Mouse (Mus musculus): ENCODE measurements around the gene Hes3. TPM values are rescaled to one million over a fixed set of nuclear protein-coding genes. Genes with fewer than 3 reads are reported as not detected.

The Hes3 gene
- polyA plus RNA-seq, 1 experiment from 2014 or later: 0.41 TPM

DNA sequence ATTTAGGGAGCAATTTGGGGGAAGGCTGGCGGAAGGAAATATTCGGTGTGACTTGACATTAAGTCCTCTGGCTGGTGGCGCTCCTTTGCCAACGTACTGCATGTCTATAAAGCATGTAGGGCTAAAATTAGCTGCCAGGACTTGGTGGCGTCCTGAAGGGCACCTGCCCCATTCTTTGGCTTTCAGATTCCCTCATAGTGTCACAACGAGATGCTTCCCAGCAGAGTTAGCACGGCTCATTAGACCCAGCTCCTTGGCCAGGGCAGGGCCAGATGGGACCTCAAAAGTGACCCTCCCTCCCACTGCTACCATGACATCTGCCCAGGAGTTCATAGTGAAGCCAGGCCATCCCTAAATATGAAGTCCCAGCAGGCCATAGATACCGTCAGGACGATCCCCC is 20.9 kb downstream of the Hes3 start:
- Histone ChIP-seq H3K9me3 (replicated peaks; ENCODE audit: control insufficient read depth, low read length, poor library complexity, severe bottlenecking) (no peaks in the 10 kb centered on the region), H3K4me1 (ENCODE audit: control insufficient read depth, insufficient read depth, low read length) (peaks cover 8% of the 10 kb centered on the region; the same call in 1 of the 2 replicates), H3K36me3 (ENCODE audit: control insufficient read depth, insufficient read depth, low read length) (peaks cover 9% of the 10 kb centered on the region; the same call in 1 of the 2 replicates), H3K4me3 (ENCODE audit: low read depth, low read length) (no peak overlapping the region), H3K27ac (ENCODE audit: low read length) (no peak overlapping the region), H3K9ac (ENCODE audit: low read depth, low read length) (no peak overlapping the region), H3K27me3 (ENCODE audit: control insufficient read depth, insufficient read depth, low read depth, low read length) (peaks cover 6% of the 10 kb centered on the region), H3K4me2 (ENCODE audit: low read length) (no peak overlapping the region)
- WGBS: 75% methylated on average over 9 of the region's 9 CpGs
- no peak for ATAC-seq

DNA sequence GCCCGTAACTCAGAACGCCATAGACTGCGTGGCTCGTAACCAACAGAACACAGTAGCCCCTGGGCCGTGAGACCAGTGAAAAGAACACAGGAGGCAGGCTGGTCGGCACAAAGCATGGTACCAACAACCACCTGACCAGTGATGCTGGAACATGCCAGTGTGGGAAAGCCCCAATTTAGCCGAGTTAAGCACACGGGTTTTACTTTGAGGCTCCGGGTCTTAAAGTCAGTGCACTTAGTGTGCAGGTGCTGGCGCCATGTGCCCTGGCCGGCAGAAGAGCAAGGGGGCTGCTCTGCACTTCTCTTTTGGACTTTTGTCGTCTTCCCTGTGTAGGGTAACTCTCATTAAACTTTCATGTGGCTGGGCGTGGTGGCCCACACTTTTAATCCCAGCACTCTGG is 21.5 kb downstream of the Hes3 start:
- H3K36me3 ChIP-seq (ENCODE audit: control insufficient read depth, insufficient read depth, low read length): peaks cover 9% of the 10 kb centered on the region; the same call in 1 of the 2 replicates
- 92% methylated on average over 13 of the region's 13 CpGs for WGBS
- no peak overlapping the region for H3K9ac ChIP-seq (ENCODE audit: low read depth, low read length)
- ATAC-seq: no peak
- peaks cover 5% of the 10 kb centered on the region; the same call in 1 of the 2 replicates for H3K4me1 ChIP-seq (ENCODE audit: control insufficient read depth, insufficient read depth, low read length)
- H3K4me2 ChIP-seq (ENCODE audit: low read length): no peak overlapping the region
- H3K27ac ChIP-seq (ENCODE audit: low read length): no peak overlapping the region
- H3K4me3 ChIP-seq (ENCODE audit: low read depth, low read length): no peak overlapping the region
- peaks cover 2% of the 10 kb centered on the region; the same call in 1 of the 2 replicates for H3K27me3 ChIP-seq (ENCODE audit: control insufficient read depth, insufficient read depth, low read depth, low read length)
- H3K9me3 ChIP-seq (replicated peaks; ENCODE audit: control insufficient read depth, low read length, poor library complexity, severe bottlenecking): no peaks in the 10 kb centered on the region

DNA sequence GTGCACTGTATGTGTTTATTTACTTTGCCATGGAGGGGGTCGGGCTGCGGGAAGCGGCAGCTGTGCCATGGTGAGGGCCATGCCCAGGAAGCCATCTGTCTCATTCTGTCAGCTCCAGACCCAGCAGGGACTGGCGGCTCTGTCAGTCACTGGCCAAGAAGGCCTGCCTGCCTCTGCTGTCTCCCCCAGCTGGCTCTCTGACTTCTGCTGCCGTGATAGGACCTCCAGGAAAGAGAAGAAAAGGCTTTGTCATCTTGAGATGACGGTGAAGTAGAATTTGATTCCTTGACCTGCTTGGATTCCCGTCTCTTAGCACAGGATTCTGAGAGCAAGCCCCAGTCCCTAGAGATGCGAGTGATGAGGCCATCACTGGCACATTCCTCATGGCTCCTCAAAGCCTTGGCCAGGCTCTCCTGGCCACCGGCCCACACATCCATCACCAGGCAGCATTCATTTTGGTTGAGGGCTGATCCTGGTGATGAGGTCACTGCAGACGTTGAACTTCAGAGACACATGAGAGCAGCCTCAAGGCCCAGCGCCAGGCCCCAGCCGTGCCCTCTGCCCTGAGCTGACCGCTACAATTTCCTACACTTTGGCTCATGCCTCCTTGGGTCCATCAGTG is 23.6 kb downstream of the Hes3 start:
- Histone ChIP-seq H3K4me1 (ENCODE audit: control insufficient read depth, insufficient read depth, low read length) (no peaks in the 10 kb centered on the region), H3K36me3 (ENCODE audit: control insufficient read depth, insufficient read depth, low read length) (peaks cover 9% of the 10 kb centered on the region; the same call in 1 of the 2 replicates), H3K9me3 (replicated peaks; ENCODE audit: control insufficient read depth, low read length, poor library complexity, severe bottlenecking) (no peaks in the 10 kb centered on the region), H3K4me2 (ENCODE audit: low read length) (no peak overlapping the region), H3K4me3 (ENCODE audit: low read depth, low read length) (no peak overlapping the region), H3K9ac (ENCODE audit: low read depth, low read length) (no peak overlapping the region), H3K27me3 (ENCODE audit: control insufficient read depth, insufficient read depth, low read depth, low read length) (peaks cover 2% of the 10 kb centered on the region; the same call in 1 of the 2 replicates), H3K27ac (ENCODE audit: low read length) (no peak overlapping the region)
- no peak for ATAC-seq
- 89% methylated on average over 13 of the region's 13 CpGs for WGBS

DNA sequence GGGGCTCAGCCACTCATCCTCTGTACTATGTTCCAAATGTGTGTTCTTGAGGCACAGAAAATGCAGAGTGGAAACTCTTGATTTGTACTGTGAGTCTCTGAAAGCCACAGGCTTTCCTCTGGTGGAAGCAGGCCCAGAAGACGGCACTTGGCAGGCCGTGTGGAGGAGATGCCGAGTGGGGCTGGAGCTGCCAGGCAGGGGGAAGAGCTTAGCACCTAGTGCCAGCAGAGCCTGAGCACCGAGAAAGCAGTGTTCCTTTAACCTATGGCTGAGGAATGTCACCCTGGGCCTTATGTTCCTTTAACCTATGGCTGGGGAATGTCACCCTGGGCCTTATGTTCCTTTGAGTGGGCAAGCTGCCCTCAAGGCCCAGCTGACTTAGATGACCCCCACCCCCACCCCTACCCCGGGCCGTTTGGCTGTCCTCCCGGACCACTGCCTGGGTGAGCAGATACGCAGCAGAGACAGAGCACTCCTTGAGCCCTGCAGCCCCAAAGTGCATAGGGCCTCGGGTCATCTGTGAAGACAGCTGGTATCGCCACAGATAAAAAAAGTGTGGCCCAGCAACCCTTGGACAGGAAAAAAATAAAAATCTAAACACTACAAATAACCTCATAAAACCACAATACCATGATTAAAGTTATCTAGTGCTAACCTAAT is 25.1 kb downstream of the Hes3 start:
- no peak overlapping the region for H3K4me2 ChIP-seq (ENCODE audit: low read length)
- H3K4me3 ChIP-seq (ENCODE audit: low read depth, low read length): no peak overlapping the region
- ATAC-seq: no peak
- 0 out of 2 replicates have a peak, but pooled peaks cover 4% of the 10 kb centered on the region for H3K36me3 ChIP-seq (ENCODE audit: control insufficient read depth, insufficient read depth, low read length)
- H3K27me3 ChIP-seq (ENCODE audit: control insufficient read depth, insufficient read depth, low read depth, low read length): peaks cover under 1% of the 10 kb centered on the region; the same call in 1 of the 2 replicates
- H3K9ac ChIP-seq (ENCODE audit: low read depth, low read length): no peak overlapping the region
- H3K27ac ChIP-seq (ENCODE audit: low read length): peak overlapping the region; percentile 40; the same call in 1 of the 2 replicates
- 69% methylated on average over 10 of the region's 10 CpGs for WGBS
- peaks cover 4% of the 10 kb centered on the region; the same call in 1 of the 2 replicates for H3K4me1 ChIP-seq (ENCODE audit: control insufficient read depth, insufficient read depth, low read length)
- H3K9me3 ChIP-seq (replicated peaks; ENCODE audit: control insufficient read depth, low read length, poor library complexity, severe bottlenecking): no peaks in the 10 kb centered on the region

DNA sequence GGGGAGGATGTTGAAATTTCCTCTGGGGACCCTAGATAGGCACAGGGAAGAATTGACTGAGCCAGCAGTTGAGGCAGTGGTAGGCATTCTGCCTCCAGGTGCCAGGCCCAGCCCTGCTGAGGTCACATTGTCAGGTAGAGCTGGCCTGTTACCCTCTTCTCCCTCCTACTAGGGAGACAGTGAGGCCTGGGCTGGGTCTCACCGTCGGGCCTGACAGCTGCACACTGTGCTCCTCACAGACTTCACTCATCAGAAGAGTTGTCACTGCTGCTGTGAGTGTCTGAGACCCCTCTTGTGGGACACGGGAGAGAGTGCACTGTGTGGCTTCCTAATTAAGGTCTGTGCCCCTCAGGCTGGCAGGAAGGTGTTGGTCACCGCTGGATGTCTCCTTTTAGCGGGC is 25.7 kb downstream of the Hes3 start:
- Histone ChIP-seq H3K27ac (ENCODE audit: low read length) (no peak overlapping the region), H3K9ac (ENCODE audit: low read depth, low read length) (no peak overlapping the region), H3K36me3 (ENCODE audit: control insufficient read depth, insufficient read depth, low read length) (peaks cover 5% of the 10 kb centered on the region; the same call in 1 of the 2 replicates), H3K27me3 (ENCODE audit: control insufficient read depth, insufficient read depth, low read depth, low read length) (no peaks in the 10 kb centered on the region), H3K4me2 (ENCODE audit: low read length) (no peak overlapping the region), H3K4me3 (ENCODE audit: low read depth, low read length) (no peak overlapping the region), H3K9me3 (replicated peaks; ENCODE audit: control insufficient read depth, low read length, poor library complexity, severe bottlenecking) (no peaks in the 10 kb centered on the region), H3K4me1 (ENCODE audit: control insufficient read depth, insufficient read depth, low read length) (peaks cover 4% of the 10 kb centered on the region; the same call in 1 of the 2 replicates)
- 45% methylated on average over 5 of the region's 5 CpGs for WGBS
- no peak for ATAC-seq

DNA sequence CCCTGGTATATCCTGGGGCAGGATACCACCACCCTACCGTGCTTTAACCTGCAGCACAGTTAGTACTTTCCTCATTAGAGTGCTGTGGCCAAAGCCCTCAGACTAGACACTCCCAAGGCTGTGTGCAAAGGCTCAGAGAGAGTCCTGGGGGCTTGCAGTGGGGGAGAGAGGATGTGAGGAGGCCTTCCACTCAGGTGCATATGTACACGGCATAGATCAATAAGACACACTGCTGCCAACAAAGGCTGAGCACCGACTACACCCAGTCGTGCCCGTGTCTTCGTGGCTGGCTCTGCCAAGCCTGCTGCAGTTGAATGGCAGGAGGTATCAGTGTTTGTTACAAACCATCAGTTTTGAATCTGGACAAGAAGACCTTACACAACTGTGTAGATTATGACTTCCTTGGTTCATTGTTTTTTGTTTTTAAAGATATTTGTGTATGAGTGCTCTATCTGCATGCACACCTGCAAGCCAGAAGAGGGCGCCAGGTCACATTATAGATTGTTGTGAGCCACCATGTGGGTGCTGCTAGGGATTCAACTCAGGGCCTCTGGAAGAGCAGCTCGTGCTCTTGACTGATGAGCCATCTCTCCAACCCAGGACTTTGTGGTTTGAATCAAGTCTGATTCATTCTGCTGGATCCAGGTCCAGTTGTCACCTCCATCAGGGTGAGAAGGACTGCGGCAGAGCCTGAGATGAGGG is 26.4 kb downstream of the Hes3 start:
- ATAC-seq: no peak
- Histone ChIP-seq H3K9me3 (replicated peaks; ENCODE audit: control insufficient read depth, low read length, poor library complexity, severe bottlenecking) (no peaks in the 10 kb centered on the region), H3K9ac (ENCODE audit: low read depth, low read length) (no peak overlapping the region), H3K27ac (ENCODE audit: low read length) (no peak overlapping the region), H3K4me1 (ENCODE audit: control insufficient read depth, insufficient read depth, low read length) (peaks cover 4% of the 10 kb centered on the region; the same call in 1 of the 2 replicates), H3K4me3 (ENCODE audit: low read depth, low read length) (no peak overlapping the region), H3K4me2 (ENCODE audit: low read length) (no peak overlapping the region), H3K36me3 (ENCODE audit: control insufficient read depth, insufficient read depth, low read length) (peaks cover 7% of the 10 kb centered on the region; the same call in 1 of the 2 replicates), H3K27me3 (ENCODE audit: control insufficient read depth, insufficient read depth, low read depth, low read length) (no peaks in the 10 kb centered on the region)
- WGBS: 91% methylated on average over 9 of the region's 9 CpGs

DNA sequence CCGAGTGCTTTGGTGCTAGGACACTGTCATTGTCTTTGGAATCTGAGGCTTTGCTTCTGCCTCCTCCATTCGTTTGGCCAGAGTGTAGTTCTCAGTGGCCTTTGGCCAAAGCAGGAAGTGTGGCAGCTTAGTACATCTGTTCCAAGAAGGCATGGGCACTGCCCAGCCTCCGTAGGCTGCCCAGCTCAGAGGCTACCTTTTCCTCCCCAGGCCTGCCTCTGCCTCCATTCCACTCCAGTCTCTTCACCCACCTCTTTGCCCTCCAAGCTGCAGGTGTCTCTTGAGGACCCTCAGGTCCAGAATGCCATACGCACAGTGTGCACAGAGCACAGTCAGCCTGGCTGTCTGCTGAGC is 27.3 kb downstream of the Hes3 start:
- ATAC-seq: no peak
- no peaks in the 10 kb centered on the region for H3K9me3 ChIP-seq (replicated peaks; ENCODE audit: control insufficient read depth, low read length, poor library complexity, severe bottlenecking)
- 47% methylated on average over 4 of the region's 4 CpGs for WGBS
- peaks cover 4% of the 10 kb centered on the region; the same call in 1 of the 2 replicates for H3K4me1 ChIP-seq (ENCODE audit: control insufficient read depth, insufficient read depth, low read length)
- no peaks in the 10 kb centered on the region for H3K27me3 ChIP-seq (ENCODE audit: control insufficient read depth, insufficient read depth, low read depth, low read length)
- H3K27ac ChIP-seq (ENCODE audit: low read length): no peak overlapping the region
- H3K36me3 ChIP-seq (ENCODE audit: control insufficient read depth, insufficient read depth, low read length): peaks cover 7% of the 10 kb centered on the region; the same call in 1 of the 2 replicates
- H3K4me2 ChIP-seq (ENCODE audit: low read length): no peak overlapping the region
- H3K9ac ChIP-seq (ENCODE audit: low read depth, low read length): no peak overlapping the region
- no peak overlapping the region for H3K4me3 ChIP-seq (ENCODE audit: low read depth, low read length)

DNA sequence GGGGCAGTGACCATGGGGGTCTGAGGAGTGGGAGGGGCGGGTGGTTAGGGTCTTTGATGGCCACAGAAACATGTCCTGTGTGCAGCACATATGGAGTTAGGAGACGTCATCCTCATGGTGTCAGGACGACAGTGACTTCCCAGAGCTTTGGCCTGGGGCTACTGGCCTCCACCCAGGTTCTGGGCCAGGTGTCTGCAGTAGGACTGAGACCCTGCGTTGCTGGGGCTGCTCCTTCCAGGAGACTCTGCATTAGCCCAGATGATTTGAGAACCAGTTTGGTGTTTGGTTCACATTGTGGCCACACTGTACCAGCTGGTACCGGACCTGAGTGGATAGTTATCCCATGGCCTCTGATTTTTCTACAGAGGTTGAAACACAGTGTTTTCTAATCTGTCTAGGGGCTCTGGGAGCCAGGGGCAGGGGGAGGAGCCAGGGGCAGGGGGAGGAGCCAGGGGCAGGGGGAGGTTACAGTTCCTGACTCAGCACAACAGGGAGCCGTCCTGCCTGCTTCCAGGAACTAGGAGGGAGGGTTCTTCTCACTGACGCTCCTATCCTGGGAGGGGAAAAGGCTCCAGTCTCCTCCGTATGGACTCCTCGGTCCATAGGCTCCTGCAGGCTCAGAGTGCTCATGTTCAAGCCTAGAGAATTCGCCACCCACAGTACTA is 27.8 kb downstream of the Hes3 start:
- Histone ChIP-seq H3K4me2 (ENCODE audit: low read length) (no peak overlapping the region), H3K4me3 (ENCODE audit: low read depth, low read length) (no peak overlapping the region), H3K4me1 (ENCODE audit: control insufficient read depth, insufficient read depth, low read length) (peaks cover 4% of the 10 kb centered on the region; the same call in 1 of the 2 replicates), H3K27ac (ENCODE audit: low read length) (no peak overlapping the region), H3K27me3 (ENCODE audit: control insufficient read depth, insufficient read depth, low read depth, low read length) (no peaks in the 10 kb centered on the region), H3K9me3 (replicated peaks; ENCODE audit: control insufficient read depth, low read length, poor library complexity, severe bottlenecking) (no peaks in the 10 kb centered on the region), H3K9ac (ENCODE audit: low read depth, low read length) (no peak overlapping the region), H3K36me3 (ENCODE audit: control insufficient read depth, insufficient read depth, low read length) (peaks cover 7% of the 10 kb centered on the region; the same call in 1 of the 2 replicates)
- 31% methylated on average over 10 of the region's 10 CpGs for whole genome bisulfite sequencing
- no peak for ATAC-seq
